Mouse (Mus musculus) heart, postnatal 25 days (tissue): Measurements from ENCODE around the gene Pex12. TPM values are rescaled to one million over a fixed set of nuclear protein-coding genes. Genes with fewer than 3 reads are reported as not detected.
"Not testable (repeated sequence)": the region's sequence is repeated elsewhere in the genome, so short reads cannot be mapped to it uniquely, and the experiment has no call there.

Experiments
- DNase-seq: peaks from one replicate; pipeline ENCODE4 v3.0.0; 2022; ENCODE audit warnings: low spot score
- intact Hi-C: fragments of 180-260 bp; cut with DNase I; formaldehyde crosslinking; loops from one replicate; pipeline ENCODE4 v1.15.1; 2025
- total RNA-seq, 2 experiments: library from RNA; stranded (reverse); gene quantifications; 2 replicates each; pipeline ENCODE4 v1.2.3; 2021

The Pex12 gene
- total RNA-seq, 2 experiments from 2014 or later, result 5.7 to 6.5 TPM

GRCm38 (mm10) chr11:83291375-83292250 is 10.8 kb downstream of the Pex12 start:
- DNase-seq, result peak; percentile 94
- intact Hi-C loops, result loop anchor here (2.0 to 10.0 kb wide), 3 partner anchors 21 to 507 kb away; partner anchors contain the start of genes Lig3 and Unc45b

GRCm38 (mm10) chr11:83289633-83290032 is 12.8 kb downstream of the Pex12 start:
- no peak for DNase-seq
- intact Hi-C loops, result loop anchor here (2.0 to 10.0 kb wide), 3 partner anchors 19 to 505 kb away; partner anchors contain the start of genes Lig3 and Unc45b

GRCm38 (mm10) chr11:83289036-83289435 is 13.3 kb downstream of the Pex12 start:
- intact Hi-C loops, result no loop called here

GRCm38 (mm10) chr11:83286566-83286965 is 15.8 kb downstream of the Pex12 start, which contains the start of gene Slfn14:
Gene Slfn14 (minus strand): TSS chr11:83286726.
- intact Hi-C loops, result no loop called here
- DNase-seq, result no peak

More at GRCm38 (mm10) chr11:83289036-83289435, 13.3 kb downstream of the Pex12 start:
- no peak for DNase-seq

GRCm38 (mm10) chr11:83285627-83286026 is 16.8 kb downstream of the Pex12 start:
- intact Hi-C loops, result no loop called here
- no peak for DNase-seq

GRCm38 (mm10) chr11:83282084-83282483 is 20.3 kb downstream of the Pex12 start:
- intact Hi-C loops, result no loop called here

GRCm38 (mm10) chr11:83279691-83280090 is 22.7 kb downstream of the Pex12 start:
- intact Hi-C loops, result no loop called here
- DNase-seq, result peak; percentile 47

More at GRCm38 (mm10) chr11:83282084-83282483, 20.3 kb downstream of the Pex12 start:
- DNase-seq, result no peak

- intact Hi-C loops, result no loop called here
- DNase-seq, result no peak
These were observed 23.4 kb downstream of the Pex12 start for GRCm38 (mm10) chr11:83279024-83279423.

GRCm38 (mm10) chr11:83276251-83276650 is 26.1 kb downstream of the Pex12 start:
- DNase-seq, result no peak
- intact Hi-C loops, result no loop called here

GRCm38 (mm10) chr11:83271951-83272843 is 30.2 kb downstream of the Pex12 start:
- intact Hi-C loops, result loop anchor here (2.0 kb wide), 1 partner anchor 19 kb away; no protein-coding TSS in a partner anchor
- DNase-seq, result no peak

GRCm38 (mm10) chr11:83271151-83271950 is 31.0 kb downstream of the Pex12 start:
- peak; percentile 62 for DNase-seq
- intact Hi-C loops, result loop anchor here (2.0 kb wide), 1 partner anchor 19 kb away; no protein-coding TSS in a partner anchor

- intact Hi-C loops, result loop anchor here (2.0 kb wide), 1 partner anchor 20 kb away; no protein-coding TSS in a partner anchor
- no peak for DNase-seq
These were observed 31.6 kb downstream of the Pex12 start for GRCm38 (mm10) chr11:83270842-83271150.

GRCm38 (mm10) chr11:83263146-83263545 is 39.2 kb downstream of the Pex12 start:
- intact Hi-C loops, result no loop called here
- no peak for DNase-seq

- intact Hi-C loops, result no loop called here
These were observed 39.7 kb downstream of the Pex12 start for GRCm38 (mm10) chr11:83262673-83263072.

GRCm38 (mm10) chr11:83257211-83257610 is 45.2 kb downstream of the Pex12 start:
- DNase-seq, intact Hi-C loops: not testable (repeated sequence)

More at GRCm38 (mm10) chr11:83262673-83263072, 39.7 kb downstream of the Pex12 start:
- DNase-seq, result no peak
